Mouse (Mus musculus) MEL (cell line): ENCODE data around the gene P2rx1. TPM values are rescaled to one million over a fixed set of nuclear protein-coding genes. Genes with fewer than 3 reads are reported as not detected.

Source experiments
- DNase-seq: peaks from one replicate; pipeline ENCODE4 v3.0.0; 2011; ENCODE audit warnings: low read depth, low spot score
- H3K27ac ChIP-seq: 2 replicates; pipeline ENCODE4 v1.5.1; 2012; ENCODE audit warnings: low read depth, mild to moderate bottlenecking, control low read depth, low read length, moderate library complexity; ENCODE audit not compliant: control insufficient read depth
- H3K27me3 ChIP-seq, 2 experiments: fragments of 150-350 bp in 1 of 2; sonication (generic) in 1 of 2; 2 replicates each; pipeline ENCODE4 v1.6.1; 2012; ENCODE audit warnings: low read length in 2 of 2, mild to moderate bottlenecking in 2 of 2, improper control_type of control experiment in 1 of 2, moderate library complexity in 1 of 2; ENCODE audit not compliant: insufficient read depth in 2 of 2, control insufficient read depth in 1 of 2
- H3K36me3 ChIP-seq, 2 experiments: 2 replicates each; pipeline ENCODE4 v1.6.1; 2012 to 2014; ENCODE audit warnings: low read length in 2 of 2, improper control_type of control experiment in 1 of 2, inconsistent platforms in 1 of 2, mild to moderate bottlenecking in 1 of 2; ENCODE audit not compliant: insufficient read depth in 2 of 2, control insufficient read depth in 1 of 2
- H3K4me1 ChIP-seq, 2 experiments: fragments of 150-350 bp in 1 of 2; sonication (generic) in 1 of 2; 2 replicates each; pipeline ENCODE4 v1.6.1; 2012; ENCODE audit warnings: low read length in 2 of 2, improper control_type of control experiment in 1 of 2, mild to moderate bottlenecking in 1 of 2; ENCODE audit not compliant: insufficient read depth in 2 of 2, control insufficient read depth in 1 of 2
- H3K4me3 ChIP-seq, 2 experiments: fragments of 150-350 bp in 1 of 2; sonication (generic) in 1 of 2; 2 replicates each; pipeline ENCODE4 v1.5.1; 2012; ENCODE audit warnings: low read depth in 2 of 2, low read length in 2 of 2, mild to moderate bottlenecking in 2 of 2, moderate library complexity in 2 of 2, control low read depth in 1 of 2, improper control_type of control experiment in 1 of 2; ENCODE audit not compliant: control insufficient read depth in 1 of 2, insufficient read depth in 1 of 2
- H3K79me2 ChIP-seq: 2 replicates; pipeline ENCODE4 v1.6.1; 2012; ENCODE audit warnings: mild to moderate bottlenecking, low read length, moderate library complexity; ENCODE audit not compliant: control insufficient read depth, poor library complexity, insufficient read depth
- H3K9ac ChIP-seq: 2 replicates; pipeline ENCODE4 v1.6.1; 2012; ENCODE audit warnings: low read depth, mild to moderate bottlenecking, control low read depth, low read length, moderate library complexity; ENCODE audit not compliant: control insufficient read depth, poor library complexity, severe bottlenecking
- H3K9me3 ChIP-seq: fragments of 150-350 bp; sonication (generic); replicated peaks from 2 replicates; pipeline ENCODE4 v1.6.1; 2012; ENCODE audit warnings: mild to moderate bottlenecking, low read length, improper control_type of control experiment, moderate library complexity; ENCODE audit not compliant: insufficient read depth
- BHLHE40 ChIP-seq: IDR thresholded peaks from 2 replicates; pipeline ENCODE4 v1.6.1; 2012; ENCODE audit warnings: low read depth, mild to moderate bottlenecking, inconsistent platforms, low read length, improper control_type of control experiment, borderline replicate concordance
- CHD2 ChIP-seq: IDR thresholded peaks from 2 replicates; pipeline ENCODE4 v1.6.1; 2011; ENCODE audit warnings: low read length, improper control_type of control experiment
- CTCF ChIP-seq, 3 experiments: IDR thresholded peaks in 2 of 3; conservative IDR thresholded peaks in 1 of 3; 2 replicates each; pipeline ENCODE4 v1.5.1; 2011 to 2012; ENCODE audit warnings: low read length in 3 of 3, low read depth in 2 of 3, mild to moderate bottlenecking in 2 of 3, improper control_type of control experiment in 1 of 3, inconsistent platforms in 1 of 3, mixed read lengths in 1 of 3, moderate library complexity in 1 of 3; ENCODE audit not compliant: control insufficient read depth in 1 of 3, insufficient read depth in 1 of 3, poor library complexity in 1 of 3, severe bottlenecking in 1 of 3
- E2F4 ChIP-seq: IDR thresholded peaks from 2 replicates; pipeline ENCODE4 v1.6.1; 2011; ENCODE audit warnings: low read depth, low read length, improper control_type of control experiment, borderline replicate concordance
- EP300 ChIP-seq, 2 experiments: IDR thresholded peaks; 2 replicates each; pipeline ENCODE4 v1.6.1; 2011; ENCODE audit warnings: improper control_type of control experiment in 2 of 2, low read length in 2 of 2, low read depth in 1 of 2, mild to moderate bottlenecking in 1 of 2
- ETS1 ChIP-seq: IDR thresholded peaks from 2 replicates; pipeline ENCODE4 v1.6.1; 2012; ENCODE audit warnings: low read depth, mild to moderate bottlenecking, inconsistent platforms, low read length, improper control_type of control experiment, moderate library complexity
- GABPA ChIP-seq: IDR thresholded peaks from 2 replicates; pipeline ENCODE4 v1.6.1; 2012; ENCODE audit warnings: low read depth, mild to moderate bottlenecking, inconsistent platforms, low read length, improper control_type of control experiment, moderate library complexity
- JUND ChIP-seq: IDR thresholded peaks from 2 replicates; pipeline ENCODE4 v1.6.1; 2011; ENCODE audit warnings: low read depth, mild to moderate bottlenecking, improper control_type of control experiment, low read length
- KAT2A ChIP-seq: conservative IDR thresholded peaks from 2 replicates; pipeline ENCODE4 v1.6.1; 2012; ENCODE audit warnings: low read depth, low read length, improper control_type of control experiment, inconsistent platforms
- MAX ChIP-seq: IDR thresholded peaks from 2 replicates; pipeline ENCODE4 v1.6.1; 2011; ENCODE audit warnings: low read length, improper control_type of control experiment
- MEF2A ChIP-seq: IDR thresholded peaks from 2 replicates; pipeline ENCODE4 v1.6.1; 2014; ENCODE audit warnings: low read depth, mild to moderate bottlenecking, inconsistent platforms, low read length, improper control_type of control experiment; ENCODE audit not compliant: poor library complexity, insufficient replicate concordance, severe bottlenecking; ENCODE audit errors: extremely low read depth
- MXI1 ChIP-seq: IDR thresholded peaks from 2 replicates; pipeline ENCODE4 v1.6.1; 2011; ENCODE audit warnings: mild to moderate bottlenecking, low read depth, low read length, improper control_type of control experiment
- MYB ChIP-seq: IDR thresholded peaks from 2 replicates; pipeline ENCODE4 v1.6.1; 2011; ENCODE audit warnings: mild to moderate bottlenecking, low read depth, low read length, improper control_type of control experiment
- MYC ChIP-seq: IDR thresholded peaks from 2 replicates; pipeline ENCODE4 v1.6.1; 2011; ENCODE audit warnings: low read depth, mild to moderate bottlenecking, low read length, improper control_type of control experiment, moderate library complexity
- NELFE ChIP-seq: IDR thresholded peaks from 2 replicates; pipeline ENCODE4 v1.6.1; 2011; ENCODE audit warnings: low read depth, low read length, improper control_type of control experiment
- NRF1 ChIP-seq: IDR thresholded peaks from 2 replicates; pipeline ENCODE4 v1.6.1; 2014; ENCODE audit warnings: low read depth, mild to moderate bottlenecking, inconsistent platforms, low read length, improper control_type of control experiment, moderate library complexity; ENCODE audit not compliant: poor library complexity, insufficient read depth, severe bottlenecking
- POLR2A ChIP-seq, 2 experiments: IDR thresholded peaks; 2 replicates each; pipeline ENCODE4 v1.6.1; 2011 to 2012; ENCODE audit warnings: low read length in 2 of 2, mild to moderate bottlenecking in 2 of 2, control low read depth in 1 of 2, improper control_type of control experiment in 1 of 2, low read depth in 1 of 2, moderate library complexity in 1 of 2; ENCODE audit not compliant: control insufficient read depth in 1 of 2, insufficient read depth in 1 of 2, poor library complexity in 1 of 2
- POLR2AphosphoS2 ChIP-seq: IDR thresholded peaks from 2 replicates; pipeline ENCODE4 v1.6.1; 2011; ENCODE audit warnings: low read length, improper control_type of control experiment
- RAD21 ChIP-seq: IDR thresholded peaks from 2 replicates; pipeline ENCODE4 v1.6.1; 2011; ENCODE audit warnings: mild to moderate bottlenecking, low read depth, low read length, improper control_type of control experiment
- RCOR1 ChIP-seq: IDR thresholded peaks from 2 replicates; pipeline ENCODE4 v1.6.1; 2012; ENCODE audit warnings: low read depth, mild to moderate bottlenecking, inconsistent platforms, low read length, improper control_type of control experiment
- SIN3A ChIP-seq: IDR thresholded peaks from 2 replicates; pipeline ENCODE4 v1.6.1; 2012; ENCODE audit warnings: low read length, improper control_type of control experiment, inconsistent platforms
- SMC3 ChIP-seq: IDR thresholded peaks from 2 replicates; pipeline ENCODE4 v1.6.1; 2011; ENCODE audit warnings: low read depth, low read length, improper control_type of control experiment
- TAL1 ChIP-seq: IDR thresholded peaks from 2 replicates; pipeline ENCODE4 v1.6.1; 2012; ENCODE audit warnings: mild to moderate bottlenecking, inconsistent platforms, low read length, moderate library complexity, mixed read lengths
- TBP ChIP-seq: IDR thresholded peaks from 2 replicates; pipeline ENCODE4 v1.8.0; 2011; ENCODE audit warnings: low read depth, low read length, improper control_type of control experiment
- TCF12 ChIP-seq: IDR thresholded peaks from 2 replicates; pipeline ENCODE4 v1.6.1; 2014; ENCODE audit warnings: low read depth, mild to moderate bottlenecking, inconsistent platforms, low read length, improper control_type of control experiment, moderate library complexity
- UBTF ChIP-seq: IDR thresholded peaks from 2 replicates; pipeline ENCODE4 v1.6.1; 2012; ENCODE audit warnings: low read depth, mild to moderate bottlenecking, inconsistent platforms, low read length, improper control_type of control experiment, moderate library complexity, borderline replicate concordance; ENCODE audit not compliant: insufficient read depth
- USF1 ChIP-seq: IDR thresholded peaks from 2 replicates; pipeline ENCODE4 v1.6.1; 2014; ENCODE audit warnings: low read depth, mild to moderate bottlenecking, inconsistent platforms, low read length, improper control_type of control experiment, moderate library complexity
- USF2 ChIP-seq, 2 experiments: IDR thresholded peaks; 2 replicates each; pipeline ENCODE4 v1.6.1; 2011 to 2012; ENCODE audit warnings: improper control_type of control experiment in 2 of 2, low read length in 2 of 2, borderline replicate concordance in 1 of 2, inconsistent platforms in 1 of 2, low read depth in 1 of 2, mild to moderate bottlenecking in 1 of 2; ENCODE audit not compliant: insufficient read depth in 1 of 2
- ZMIZ1 ChIP-seq: IDR thresholded peaks from 2 replicates; pipeline ENCODE4 v1.6.1; 2012; ENCODE audit warnings: low read depth, mild to moderate bottlenecking, inconsistent platforms, low read length, improper control_type of control experiment, moderate library complexity
- polyA plus RNA-seq, 2 experiments: library from polyadenylated mRNA; stranded (reverse) in 1 of 2; unstranded in 1 of 2; fragments of >175 nt in 1 of 2; fragments of >200 nt in 1 of 2; gene quantifications; 2 replicates each; pipeline versions ENCODE4 v1.2.1 to v1.2.4; 2012; ENCODE audit warnings: low replicate concordance in 2 of 2, low read depth in 1 of 2; ENCODE audit not compliant: insufficient read length in 2 of 2, insufficient read depth in 1 of 2, missing spikeins in 1 of 2
- total RNA-seq: library from RNA; depleted of rRNA; stranded (reverse); fragments of 300-350 nt; gene quantifications from 2 replicates; pipeline ENCODE4 v1.2.3, GENCODE M21; 2012

The P2rx1 gene
- total and polyA plus RNA-seq, 3 experiments = 3.0 to 8.1 TPM; not detected in 1

GRCm38 (mm10) chr11:73018471-73019146, 19.7 kb downstream of the P2rx1 start, which contains the start of gene Camkk1 (continued):
- TF ChIP-seq MEF2A (no peak), SMC3 (no peak)

GRCm38 (mm10) chr11:73019147-73019795, 20.4 kb downstream of the P2rx1 start:
- Histone ChIP-seq H3K36me3 (no peaks in the 10 kb centered on the region; a peak in 1 of 4 replicates), H3K79me2 (no peaks in the 10 kb centered on the region; the same call in 1 of the 2 replicates), H3K4me1 (peaks cover 3 to 9% of the 10 kb centered on the region in 2 experiments), H3K9me3 (no peaks in the 10 kb centered on the region), H3K9ac (peak overlapping the region; percentile 57), H3K27ac (no peak overlapping the region), H3K27me3 (no peaks in the 10 kb centered on the region), H3K4me3 (peak overlapping the region; percentile 67 to 92)
- peak; percentile 72 for DNase-seq
- TF ChIP-seq KAT2A (no peak), RAD21 (no peak), EP300 (IDR thresholded peaks at IDR 0.05; ENCODE audit: low read depth in 1 of 2, low read length in 2 of 2) (no peak), SIN3A (peak; percentile 45; the same call in 1 of the 2 replicates), JUND (no peak), UBTF (no peak), TAL1 (no peak), TCF12 (0 out of 2 replicates have a peak, but pooled peaks have one; percentile 16), TBP (no peak), CTCF (IDR thresholded peaks at IDR 0.05 in 2 of 3, conservative IDR thresholded peaks at IDR 0.05 in 1 of 3; ENCODE audit: control insufficient read depth in 1 of 3, insufficient read depth in 1 of 3, low read depth in 2 of 3, low read length in 3 of 3, poor library complexity in 1 of 3, severe bottlenecking in 1 of 3) (no peak), MAX (peak; percentile 86), MYB (no peak), USF2 (IDR thresholded peaks at IDR 0.05; ENCODE audit: borderline replicate concordance in 1 of 2, insufficient read depth in 1 of 2, low read depth in 1 of 2, low read length in 2 of 2) (0 out of 4 replicates have a peak, but pooled peaks of 1 of the 2 experiments have one; percentile 39), CHD2 (no peak), ZMIZ1 (no peak), NELFE (no peak), POLR2A (IDR thresholded peaks at IDR 0.05; ENCODE audit: control insufficient read depth in 1 of 2, insufficient read depth in 1 of 2, low read depth in 1 of 2, low read length in 2 of 2, poor library complexity in 1 of 2) (peak in 1 of 2 experiments; percentile 39; a peak in 2 of 4 replicates), BHLHE40 (peak; percentile 76), POLR2AphosphoS2 (no peak), MYC (no peak), NRF1 (peak; percentile 53; the same call in 1 of the 2 replicates), ETS1 (no peak), RCOR1 (peak; percentile 40; the same call in 1 of the 2 replicates), MXI1 (peak; percentile 84), USF1 (peak; percentile 85), GABPA (no peak), E2F4 (no peak)
